Comparison of ENCODE assay signal across 1 mouse cellular context in genomic region chr10:34541717-34542490, GRCm38 (mm10).
TF ChIP-seq lines count a peak whose summit lies in the region.

No protein-coding gene starts in this region.

TF ChIP-seq in MEL, 35 proteins besides CTCF, POLR2A, EP300 and RAD21 (continued from another document):
- no peak for TF ChIP-seq ZNF384 (IDR thresholded peaks at IDR 0.05; ENCODE audit: low read depth, low read length)
